Mouse (Mus musculus) urinary bladder, postnatal 25 days (tissue): Measurements from ENCODE around the gene Tbxa2r.
A peak's percentile ranks its signal among the peaks of the same experiment; 100 is the strongest.

Source experiments
- DNase-seq: peaks from one replicate; pipeline ENCODE4 v3.0.0; 2022; ENCODE audit warnings: low spot score

Tbxa2r gene

GRCm38 (mm10) chr10:81320550-81321347 is 7.8 kb upstream of the Tbxa2r start, which contains the start of gene Cactin:
Cactin (plus strand) TSS chr10:81321103.
- peak; percentile 92 for DNase-seq

GRCm38 (mm10) chr10:81321436-81321835 is 7.1 kb upstream of the Tbxa2r start:
- no peak for DNase-seq

- DNase-seq: no peak
Observed at GRCm38 (mm10) chr10:81322444-81322843, 6.1 kb upstream of the Tbxa2r start.

GRCm38 (mm10) chr10:81323141-81323775 is 5.3 kb upstream of the Tbxa2r start:
- no peak for DNase-seq

GRCm38 (mm10) chr10:81323791-81324530 is 4.6 kb upstream of the Tbxa2r start:
- DNase-seq: no peak

GRCm38 (mm10) chr10:81325176-81325575 is 3.4 kb upstream of the Tbxa2r start:
- no peak for DNase-seq

GRCm38 (mm10) chr10:81325781-81326180 is 2.8 kb upstream of the Tbxa2r start:
- DNase-seq: no peak

- DNase-seq: no peak
Observed at GRCm38 (mm10) chr10:81326858-81327257, 1.7 kb upstream of the Tbxa2r start.

GRCm38 (mm10) chr10:81327959-81328358 is 572 bp upstream of the Tbxa2r start:
- no peak for DNase-seq

GRCm38 (mm10) chr10:81329194-81329975 is 854 bp downstream of the Tbxa2r start:
- DNase-seq: no peak

GRCm38 (mm10) chr10:81330007-81330406 is 1.5 kb downstream of the Tbxa2r start:
- DNase-seq: no peak

GRCm38 (mm10) chr10:81332277-81332676 is 3.7 kb downstream of the Tbxa2r start:
- DNase-seq: no peak

- DNase-seq: no peak
Observed at GRCm38 (mm10) chr10:81334324-81334723, 5.8 kb downstream of the Tbxa2r start.

- no peak for DNase-seq
Observed at GRCm38 (mm10) chr10:81335393-81336340, 7.1 kb downstream of the Tbxa2r start.

- DNase-seq: no peak
Observed at GRCm38 (mm10) chr10:81336558-81336957, 8.0 kb downstream of the Tbxa2r start.

- no peak for DNase-seq
Observed at GRCm38 (mm10) chr10:81340551-81341332, 12.2 kb downstream of the Tbxa2r start.

- DNase-seq: peak; percentile 75
Observed at GRCm38 (mm10) chr10:81341333-81341949, 12.9 kb downstream of the Tbxa2r start.

- no peak for DNase-seq
Observed at GRCm38 (mm10) chr10:81342686-81343505, 14.4 kb downstream of the Tbxa2r start, which contains the start of gene Gipc3. Gipc3 (minus strand) TSS chr10:81343266.
